Mouse (Mus musculus) limb, embryonic 14.5 days (tissue): ENCODE data around the gene Tent4a. TPM values are rescaled to one million over a fixed set of nuclear protein-coding genes. Genes with fewer than 3 reads are reported as not detected.

Source experiments
- ATAC-seq: fragments of 200-750 bp; cut with Nextera tagmentation; 2 replicates; pipeline ENCODE4 v1.8.0; 2017; ENCODE audit warnings: low read depth, moderate number of reproducible peaks, moderate TSS enrichment; ENCODE audit not compliant: low FRiP score
- DNase-seq: peaks from one replicate; pipeline ENCODE4 v3.0.0-alpha.2; 2015; ENCODE audit warnings: low spot score
- H3K27ac ChIP-seq: fragments of 300-500 bp; sonication (generic); replicated peaks from 2 replicates; pipeline ENCODE4 v1.5.1; 2014; ENCODE audit warnings: low read depth, mild to moderate bottlenecking, low read length, moderate library complexity, mixed read lengths
- H3K27me3 ChIP-seq: fragments of 300-500 bp; sonication (generic); 2 replicates; pipeline ENCODE4 v1.6.1; 2014; ENCODE audit warnings: low read length, mixed read lengths; ENCODE audit not compliant: control insufficient read depth, insufficient read depth
- H3K36me3 ChIP-seq: fragments of 300-500 bp; sonication (generic); 2 replicates; pipeline ENCODE4 v1.6.1; 2014; ENCODE audit warnings: mild to moderate bottlenecking, low read length, moderate library complexity, mixed read lengths; ENCODE audit not compliant: control insufficient read depth, insufficient read depth
- H3K4me1 ChIP-seq: fragments of 300-500 bp; sonication (generic); 2 replicates; pipeline ENCODE4 v1.6.1; 2014; ENCODE audit warnings: antibody characterized with exemption, low read length, mixed read lengths; ENCODE audit not compliant: control insufficient read depth, insufficient read depth
- H3K4me2 ChIP-seq: fragments of 300-500 bp; sonication (generic); replicated peaks from 2 replicates; pipeline ENCODE4 v1.6.1; 2014; ENCODE audit warnings: low read depth, mild to moderate bottlenecking, low read length, moderate library complexity; ENCODE audit not compliant: severe bottlenecking
- H3K4me3 ChIP-seq: fragments of 300-500 bp; sonication (generic); replicated peaks from 2 replicates; pipeline ENCODE4 v1.5.1; 2014; ENCODE audit warnings: low read length
- H3K9ac ChIP-seq: fragments of 300-500 bp; sonication (generic); 2 replicates; pipeline ENCODE4 v1.6.1; 2014; ENCODE audit warnings: mild to moderate bottlenecking, low read depth, low read length, moderate library complexity; ENCODE audit not compliant: severe bottlenecking
- H3K9me3 ChIP-seq: fragments of 300-500 bp; sonication (generic); 2 replicates; pipeline ENCODE4 v1.6.1; 2016; ENCODE audit warnings: low read length; ENCODE audit not compliant: control insufficient read depth
- POLR2A ChIP-seq: fragments of 200-500 bp; IDR thresholded peaks from 2 replicates; pipeline ENCODE4 v1.8.0; 2012; ENCODE audit warnings: inconsistent platforms, mild to moderate bottlenecking, moderate library complexity, borderline replicate concordance; ENCODE audit not compliant: insufficient read depth, insufficient read length; ENCODE audit errors: extremely low read depth
- WGBS: fragments of 180-500 bp; shearing (Covaris S2); extraction: QIAGEN DNeasy Blood & Tissue Kit; methylation state at CpG from one replicate; pipeline ENCODE4 v1.1.7; 2014; 5-methylcytosine and 5-hydroxymethylcytosine counted together
- polyA plus RNA-seq, 2 experiments: library from polyadenylated mRNA; depleted of rRNA in 1 of 2; stranded (reverse) in 1 of 2; unstranded in 1 of 2; fragments of >200 nt; fragmentation: Nextera tagmentation in 1 of 2; extraction: Ambion mirVana in 1 of 2; gene quantifications; 2 replicates each; pipeline versions ENCODE4 v1.2.1 to v1.2.3; 2012 to 2014

Gene Tent4a
- polyA plus RNA-seq, 2 experiments, result 8.7 to 25.7 TPM

DNA sequence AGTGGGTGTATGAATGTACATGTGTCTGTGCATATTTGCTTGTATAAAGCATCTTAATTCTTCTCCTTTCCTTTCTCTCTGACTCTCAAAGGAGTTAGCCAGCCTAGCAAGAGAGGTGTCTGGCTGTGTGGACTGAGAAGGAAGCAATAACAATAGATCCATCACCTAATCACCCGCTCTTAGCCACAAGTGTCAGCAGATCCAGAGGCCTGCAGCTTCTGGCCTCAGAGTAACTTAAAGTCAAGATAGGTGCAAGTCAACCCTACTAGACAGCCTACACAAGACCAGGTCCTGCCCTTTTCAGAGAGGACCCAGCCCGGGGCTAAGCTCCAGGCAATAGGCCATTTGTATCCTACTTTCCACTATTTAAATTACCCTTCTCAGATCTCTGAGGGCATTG, 54.5 kb downstream of the Tent4a start:
- Histone ChIP-seq H3K9me3 (no peaks in the 10 kb centered on the region), H3K27ac (no peak overlapping the region), H3K36me3 (no peaks in the 10 kb centered on the region), H3K4me2 (no peak overlapping the region), H3K27me3 (peaks cover 42% of the 10 kb centered on the region), H3K4me1 (peaks cover 4% of the 10 kb centered on the region; the same call in 1 of the 2 replicates), H3K4me3 (no peak overlapping the region), H3K9ac (no peak overlapping the region)
- TF ChIP-seq POLR2A, result no peak
- 49% methylated on average over 2 of the region's 2 CpGs for WGBS
- ATAC-seq (no peak), DNase-seq (no peak)

DNA sequence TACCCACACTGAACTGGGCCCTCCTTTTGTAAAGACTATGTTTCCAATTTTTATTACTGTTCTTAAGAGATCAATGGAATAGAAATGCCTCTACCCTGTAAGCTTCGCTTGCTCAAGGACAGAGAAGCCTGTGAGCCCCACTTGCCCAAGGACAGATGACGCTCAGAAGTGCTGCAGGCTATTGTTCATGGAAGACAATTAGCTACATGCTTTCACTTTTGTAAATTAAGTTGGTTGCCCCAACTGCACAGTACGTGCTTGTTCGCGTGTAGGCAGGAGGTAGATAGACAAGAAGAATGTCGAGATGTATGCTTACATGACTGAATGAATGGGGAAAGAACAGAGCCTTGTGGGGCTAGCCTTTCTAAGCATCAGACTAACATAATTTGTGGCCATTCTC, 55.7 kb downstream of the Tent4a start:
- no peak overlapping the region for H3K9ac ChIP-seq
- no peaks in the 10 kb centered on the region for H3K9me3 ChIP-seq
- no peak overlapping the region for H3K4me2 ChIP-seq
- WGBS, result 87% methylated on average over 6 of the region's 6 CpGs
- no peaks in the 10 kb centered on the region for H3K36me3 ChIP-seq
- no peak overlapping the region for H3K27ac ChIP-seq
- ATAC-seq (no peak), DNase-seq (no peak)
- no peak for TF ChIP-seq POLR2A
- H3K27me3 ChIP-seq, result peaks cover 33% of the 10 kb centered on the region
- H3K4me3 ChIP-seq, result no peak overlapping the region
- peaks cover 4% of the 10 kb centered on the region; the same call in 1 of the 2 replicates for H3K4me1 ChIP-seq

DNA sequence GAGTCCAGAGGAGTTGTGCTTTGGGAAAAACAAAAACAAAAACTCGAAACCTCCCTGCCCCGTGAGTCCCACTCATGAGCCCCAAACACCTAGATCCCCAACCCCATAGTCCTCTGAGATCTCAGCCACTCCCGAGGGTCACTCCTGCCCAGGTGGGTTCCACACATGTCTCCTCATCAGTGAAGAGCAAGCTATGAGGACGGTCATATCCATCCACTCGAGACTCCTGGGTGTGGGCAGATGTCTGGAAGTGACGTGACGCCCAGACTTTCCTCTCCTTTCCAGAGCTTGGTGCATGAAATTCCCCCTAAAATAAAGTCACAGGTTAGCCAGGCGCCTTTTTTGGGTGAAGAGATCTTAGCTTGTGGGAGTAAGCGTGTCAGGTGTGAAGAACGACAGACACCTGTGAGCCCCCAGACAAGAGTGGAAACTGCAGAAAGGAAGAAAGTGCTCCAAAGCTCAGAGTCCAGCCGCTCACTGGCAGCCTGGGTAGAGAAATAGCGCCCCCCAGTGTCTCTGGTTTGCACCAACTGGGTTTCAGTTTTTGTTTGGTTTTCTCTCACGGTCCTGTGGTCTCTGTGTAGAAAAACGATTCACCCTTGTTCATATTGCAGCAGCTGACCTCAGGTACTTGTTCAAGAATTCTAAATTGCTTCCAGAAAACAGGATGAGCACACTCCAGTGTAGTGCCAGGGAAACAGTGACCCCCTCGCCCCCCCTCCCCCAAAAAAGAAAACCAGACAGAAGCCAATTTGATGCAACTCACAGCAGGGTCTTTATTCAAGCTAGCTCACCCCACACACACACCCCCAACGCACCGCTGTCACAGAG, 73.6 kb downstream of the Tent4a start:
- no peak for TF ChIP-seq POLR2A
- no peaks in the 10 kb centered on the region for H3K9me3 ChIP-seq
- no peaks in the 10 kb centered on the region for H3K36me3 ChIP-seq
- no peak overlapping the region for H3K9ac ChIP-seq
- H3K4me2 ChIP-seq, result no peak overlapping the region
- ATAC-seq (no peak), DNase-seq (peak; percentile 52)
- H3K4me3 ChIP-seq, result no peak overlapping the region
- H3K4me1 ChIP-seq, result no peaks in the 10 kb centered on the region
- H3K27me3 ChIP-seq, result no peaks in the 10 kb centered on the region
- no peak overlapping the region for H3K27ac ChIP-seq
- 48% methylated on average over 17 of the region's 17 CpGs for WGBS

DNA sequence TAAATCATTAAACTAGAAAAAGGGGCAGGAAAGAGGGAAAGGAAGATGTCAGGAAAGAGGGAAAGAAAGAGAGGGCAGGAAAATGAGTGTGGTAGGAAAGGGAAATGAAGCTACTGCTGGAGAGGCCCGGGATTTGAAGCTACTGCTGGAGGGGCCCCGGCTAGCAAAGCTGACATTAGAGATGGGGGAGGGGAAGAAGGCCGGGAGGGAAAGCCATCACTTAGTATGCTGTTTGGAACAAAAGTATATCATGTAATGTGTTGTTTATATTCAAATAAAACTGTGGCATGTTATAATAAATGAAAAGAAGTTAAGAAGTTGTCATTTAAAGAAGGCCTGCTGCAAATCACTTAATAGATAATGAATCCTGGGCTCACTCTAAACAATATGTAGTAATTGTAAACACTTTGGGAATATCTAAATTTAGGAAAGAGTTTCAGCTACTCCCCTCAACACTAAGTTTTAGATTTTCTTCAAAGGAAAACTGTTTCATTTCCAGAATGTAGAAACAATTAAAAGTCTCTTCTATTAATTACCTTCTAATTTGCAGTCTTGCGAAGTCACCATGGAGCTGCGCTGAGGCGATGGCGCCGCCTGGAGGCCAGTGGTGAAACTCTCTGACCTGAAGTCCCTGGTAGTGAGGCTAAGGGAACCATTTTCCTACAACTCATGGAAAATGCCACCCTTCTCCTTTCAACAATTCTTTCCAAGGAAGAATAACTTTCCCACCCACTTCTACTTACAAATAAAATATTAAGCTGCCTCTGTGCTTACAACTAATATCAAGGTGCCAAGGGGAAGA, 74.6 kb downstream of the Tent4a start:
- H3K27ac ChIP-seq, result no peak overlapping the region

DNA sequence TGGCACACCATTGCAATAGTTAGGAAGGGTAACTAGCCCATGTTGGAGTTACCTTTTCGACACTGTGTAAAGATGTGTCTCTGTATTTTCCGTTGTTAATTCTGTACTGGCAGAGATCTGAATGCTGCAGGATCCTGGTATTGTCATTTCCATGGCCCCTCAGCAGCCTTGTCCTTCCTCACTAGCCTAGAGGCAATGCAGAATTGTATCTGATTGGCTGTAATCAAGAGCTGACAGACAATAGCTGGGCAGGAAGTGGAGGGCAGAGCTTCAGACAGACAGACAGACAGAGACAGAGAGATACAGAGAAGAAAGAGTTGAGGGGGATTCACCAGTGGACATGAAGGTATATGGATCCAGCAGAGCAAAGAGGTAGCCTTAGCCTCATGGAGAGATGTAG, 75.5 kb downstream of the Tent4a start:
- H3K36me3 ChIP-seq, result no peaks in the 10 kb centered on the region
- H3K27me3 ChIP-seq, result no peaks in the 10 kb centered on the region
- no peaks in the 10 kb centered on the region; the same call in 1 of the 2 replicates for H3K4me1 ChIP-seq
- no peak for TF ChIP-seq POLR2A
- H3K27ac ChIP-seq, result no peak overlapping the region
- 91% methylated on average over 2 of the region's 2 CpGs for WGBS
- no peaks in the 10 kb centered on the region for H3K9me3 ChIP-seq
- ATAC-seq, result no peak
- H3K9ac ChIP-seq, result no peak overlapping the region
- H3K4me3 ChIP-seq, result no peak overlapping the region
- H3K4me2 ChIP-seq, result no peak overlapping the region
- DNase-seq, result no peak

More for the DNA sequence above, 74.6 kb downstream of the Tent4a start:
- Histone ChIP-seq H3K36me3 (no peaks in the 10 kb centered on the region), H3K9me3 (no peaks in the 10 kb centered on the region), H3K4me1 (no peaks in the 10 kb centered on the region; the same call in 1 of the 2 replicates), H3K4me2 (no peak overlapping the region), H3K9ac (no peak overlapping the region), H3K27me3 (no peaks in the 10 kb centered on the region), H3K4me3 (no peak overlapping the region)
- ATAC-seq (no peak), DNase-seq (peak; percentile 46)
- WGBS, result 16% methylated on average over 8 of the region's 8 CpGs
- no peak for TF ChIP-seq POLR2A
